27 mouse cellular contexts compared by ENCODE assay signal in the genomic region with DNA sequence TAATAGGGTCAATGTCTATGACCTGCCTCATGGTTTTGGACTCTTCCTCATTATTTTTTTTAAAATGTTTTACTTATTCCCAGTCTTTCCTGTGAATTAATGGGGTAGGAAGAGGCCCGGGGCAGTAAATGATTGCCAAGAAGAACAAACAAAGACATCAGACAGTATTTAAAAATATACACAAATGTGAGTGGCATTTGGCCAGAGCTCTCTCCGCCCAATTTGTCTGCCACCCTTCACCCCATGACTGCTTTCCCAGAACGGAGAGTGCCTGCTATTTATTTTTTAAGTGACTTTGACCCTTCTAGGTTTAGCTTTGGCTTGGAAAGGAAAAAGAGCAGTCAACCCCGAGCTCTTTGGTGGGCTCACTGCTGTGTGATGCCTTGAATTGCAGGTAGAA.
DNase-seq lines count a peak whose midpoint lies in the region; ATAC-seq and TF ChIP-seq lines count a peak whose summit lies in the region.
"Had no signal": no experiment of that assay in that cellular context is flagged by ENCODE, and none has a peak within 500 bp of the region (broad histone marks: within the 10 kb centered on the region; RNA-seq: fewer than 3 reads in every experiment).

No protein-coding gene starts in this region.

- no peak overlapping the region for H3K27ac ChIP-seq in heart, embryonic 11.5 days (ENCODE audit: low read depth, low read length)
- H3K27ac ChIP-seq in kidney, embryonic 16.5 days (ENCODE audit: low read length): no peak overlapping the region
- H3K27ac ChIP-seq in liver, embryonic 14.5 days: no peak overlapping the region
- H3K27ac ChIP-seq: heart, embryonic 13.5 days; hindbrain, embryonic 12.5 days; limb, embryonic 13.5 days; macrophage; midbrain, embryonic 10.5 days; neural tube, embryonic 13.5 days had no signal

- ATAC-seq in heart, embryonic 11.5 days (replicated peaks; ENCODE audit: insufficient number of reproducible peaks, low FRiP score, low TSS enrichment): no peak
- ATAC-seq in kidney, embryonic 16.5 days (ENCODE audit: low FRiP score, low TSS enrichment): no peak
- ATAC-seq in liver, embryonic 14.5 days (ENCODE audit: insufficient read depth): peak; percentile 58
- ATAC-seq: forebrain, embryonic 14.5 days; midbrain, embryonic 16.5 days had no signal

- no peaks in the 10 kb centered on the region for H3K9me3 ChIP-seq in heart, embryonic 11.5 days (replicated peaks; ENCODE audit: control insufficient read depth, low read length)
- H3K9me3 ChIP-seq in kidney, embryonic 16.5 days (ENCODE audit: low read length): no peaks in the 10 kb centered on the region
- H3K9me3 ChIP-seq in liver, embryonic 14.5 days (ENCODE audit: control insufficient read depth, low read length): no peaks in the 10 kb centered on the region
- H3K9me3 ChIP-seq: heart, embryonic 13.5 days; hindbrain, embryonic 12.5 days; limb, embryonic 13.5 days; midbrain, embryonic 10.5 days; neural tube, embryonic 13.5 days had no signal

- peak; percentile 6 to 10 for DNase-seq in heart, adult 18-20 months
- peak; percentile 34 for DNase-seq in kidney, postnatal 14 days
- peak; percentile 1 to 28 for DNase-seq in kidney, postnatal 36 days
- peak in 2 of 3 experiments; percentile 10 to 11 for DNase-seq in liver, embryonic 14.5 days (ENCODE audit: low read depth in 3 of 3, low spot score in 3 of 3)
- no peak for DNase-seq in left cerebral cortex, adult 18-20 months (ENCODE audit: low spot score in 2 of 2)
- DNase-seq in embryo, embryonic 9.5 days (ENCODE audit: extremely low spot score): no peak
- DNase-seq: adrenal gland, postnatal 14 days; cerebellum, adult 2 months; cerebellum, postnatal 25 days; embryo, embryonic 11 days; gastrocnemius, postnatal 10 days; heart, postnatal 14 days; retina, postnatal 1 day; right cerebral cortex, postnatal 25 days; spleen, adult 18-20 months; thymus, postnatal 14 days had no signal

- WGBS in heart, embryonic 11.5 days (ENCODE audit: insufficient replicate concordance): 59% methylated on average over 4 of the region's 4 CpGs
- 23% methylated on average over 4 of the region's 4 CpGs for WGBS in kidney, embryonic 16.5 days
- WGBS in liver, embryonic 14.5 days (ENCODE audit: insufficient replicate concordance): 49% methylated on average over 4 of the region's 4 CpGs

- no peak overlapping the region for H3K4me3 ChIP-seq in heart, embryonic 11.5 days (ENCODE audit: low read depth, low read length)
- H3K4me3 ChIP-seq in kidney, embryonic 16.5 days (ENCODE audit: low read length): no peak overlapping the region
- no peak overlapping the region for H3K4me3 ChIP-seq in liver, embryonic 14.5 days (ENCODE audit: insufficient read depth in 1 of 2, low read depth in 2 of 2, low read length in 2 of 2)
- H3K4me3 ChIP-seq: heart, embryonic 13.5 days; hindbrain, embryonic 12.5 days; limb, embryonic 13.5 days; midbrain, embryonic 10.5 days; myocyte; neural tube, embryonic 13.5 days had no signal

- no peaks in the 10 kb centered on the region for H3K36me3 ChIP-seq in heart, embryonic 11.5 days (ENCODE audit: control insufficient read depth, insufficient read depth, low read length)
- no peaks in the 10 kb centered on the region for H3K36me3 ChIP-seq in kidney, embryonic 16.5 days (ENCODE audit: insufficient read depth, low read length)
- H3K36me3 ChIP-seq in liver, embryonic 14.5 days (replicated peaks; ENCODE audit: control insufficient read depth, insufficient read depth, low read depth): no peaks in the 10 kb centered on the region
- H3K36me3 ChIP-seq: heart, embryonic 13.5 days; hindbrain, embryonic 12.5 days; limb, embryonic 13.5 days; midbrain, embryonic 10.5 days; neural tube, embryonic 13.5 days had no signal

- no peaks in the 10 kb centered on the region for H3K4me1 ChIP-seq in heart, embryonic 11.5 days (ENCODE audit: control insufficient read depth, insufficient read depth, low read length)
- H3K4me1 ChIP-seq in kidney, embryonic 16.5 days (ENCODE audit: insufficient read depth, low read length): peaks cover 4% of the 10 kb centered on the region; the same call in 1 of the 2 replicates
- no peaks in the 10 kb centered on the region; a peak in 1 of 4 replicates for H3K4me1 ChIP-seq in liver, embryonic 14.5 days (replicated peaks; ENCODE audit: control insufficient read depth in 2 of 2, insufficient read depth in 2 of 2, low read length in 1 of 2)
- H3K4me1 ChIP-seq: hindbrain, embryonic 12.5 days; midbrain, embryonic 10.5 days; neural tube, embryonic 13.5 days had no signal

- no peaks in the 10 kb centered on the region for H3K27me3 ChIP-seq in heart, embryonic 11.5 days (ENCODE audit: control insufficient read depth, insufficient read depth, low read length)
- no peaks in the 10 kb centered on the region for H3K27me3 ChIP-seq in kidney, embryonic 16.5 days (ENCODE audit: insufficient read depth, low read length)
- no peaks in the 10 kb centered on the region for H3K27me3 ChIP-seq in liver, embryonic 14.5 days (ENCODE audit: control insufficient read depth, insufficient read depth, low read length)
- H3K27me3 ChIP-seq: heart, embryonic 13.5 days; hindbrain, embryonic 12.5 days; limb, embryonic 13.5 days; neural tube, embryonic 13.5 days had no signal

- TF ChIP-seq EP300 in liver, embryonic 14.5 days (IDR thresholded peaks at IDR 0.05; ENCODE audit: low read depth): no peak

- no peak overlapping the region for H3K4me2 ChIP-seq in heart, embryonic 11.5 days
- no peak overlapping the region for H3K4me2 ChIP-seq in kidney, embryonic 16.5 days (replicated peaks; ENCODE audit: low read depth, low read length)
- no peak overlapping the region for H3K4me2 ChIP-seq in liver, embryonic 14.5 days (ENCODE audit: low read depth)
- H3K4me2 ChIP-seq: heart, embryonic 13.5 days; hindbrain, embryonic 12.5 days; limb, embryonic 13.5 days; neural tube, embryonic 13.5 days had no signal

- no peak for TF ChIP-seq CTCF in liver, embryonic 14.5 days (IDR thresholded peaks at IDR 0.05; ENCODE audit: low read depth)

- no peak overlapping the region for H3K9ac ChIP-seq in heart, embryonic 11.5 days (ENCODE audit: low read depth, low read length)
- H3K9ac ChIP-seq in kidney, embryonic 16.5 days (replicated peaks; ENCODE audit: low read length): no peak overlapping the region
- no peak overlapping the region for H3K9ac ChIP-seq in liver, embryonic 14.5 days (replicated peaks)
- H3K9ac ChIP-seq: heart, embryonic 13.5 days; hindbrain, embryonic 12.5 days; limb, embryonic 13.5 days; neural tube, embryonic 13.5 days had no signal

Comparison
In these comparisons a context has a peak if more than half of its experiments do, and no peak if none do; other contexts are left out.
1. DNase-seq: peak in heart, adult 18-20 months (2 of 2), kidney, postnatal 14 days (single experiment), kidney, postnatal 36 days (2 of 2) and liver, embryonic 14.5 days (2 of 3); none in left cerebral cortex, adult 18-20 months (0 of 2) and embryo, embryonic 9.5 days (single experiment).